Mouse (Mus musculus) testis, adult 2 months (tissue): Measurements from ENCODE around the gene Lime1.

Experiments
- CTCF ChIP-seq: fragments of 200-500 bp; IDR thresholded peaks from 2 replicates; pipeline ENCODE4 v1.5.1; 2012; ENCODE audit warnings: low read depth, mild to moderate bottlenecking, inconsistent platforms, low read length, moderate library complexity; ENCODE audit not compliant: control insufficient read depth, insufficient read depth, insufficient replicate concordance
- POLR2A ChIP-seq: fragments of 200-500 bp; IDR thresholded peaks from 2 replicates; pipeline ENCODE4 v1.6.1; 2012; ENCODE audit warnings: low read depth, mild to moderate bottlenecking, inconsistent platforms, low read length, moderate library complexity; ENCODE audit not compliant: control insufficient read depth

- TF ChIP-seq POLR2A, result no peak
- TF ChIP-seq CTCF, result no peak
Measured at GRCm38 (mm10) chr2:181370001-181370400, 9.9 kb upstream of the Lime1 start.
